Mouse (Mus musculus) gastrocnemius, postnatal 14 days (tissue): ENCODE data around the gene Vmn1r4. TPM values are rescaled to one million over a fixed set of nuclear protein-coding genes. Genes with fewer than 3 reads are reported as not detected.

Source experiments
- DNase-seq: peaks from one replicate; pipeline ENCODE4 v3.0.0; 2021; ENCODE audit warnings: mixed read lengths
- intact Hi-C: fragments of 180-260 bp; cut with DNase I; formaldehyde crosslinking; loops from one replicate; pipeline ENCODE4 v1.15.1; 2025; ENCODE audit warnings: low total_unique reads
- long read RNA-seq, 2 experiments: library from polyadenylated mRNA; stranded (forward); transcript quantifications; one replicate each; pipeline ENCODE4 v2.0.0; 2021
- total RNA-seq, 2 experiments: library from RNA; stranded (reverse); gene quantifications; 2 replicates each; pipeline ENCODE4 v1.2.3; 2021

The Vmn1r4 gene
- total RNA-seq, result under 1 TPM; 0.10 to 0.18 TPM
- long read RNA-seq, experiment 1, partial matches to known transcripts, result 0 of 1 reads
- long read RNA-seq, experiment 1, other reads (novel, unspliced or antisense), result 0 of 1 reads
- long read RNA-seq, experiment 2, result 0 reads

DNA sequence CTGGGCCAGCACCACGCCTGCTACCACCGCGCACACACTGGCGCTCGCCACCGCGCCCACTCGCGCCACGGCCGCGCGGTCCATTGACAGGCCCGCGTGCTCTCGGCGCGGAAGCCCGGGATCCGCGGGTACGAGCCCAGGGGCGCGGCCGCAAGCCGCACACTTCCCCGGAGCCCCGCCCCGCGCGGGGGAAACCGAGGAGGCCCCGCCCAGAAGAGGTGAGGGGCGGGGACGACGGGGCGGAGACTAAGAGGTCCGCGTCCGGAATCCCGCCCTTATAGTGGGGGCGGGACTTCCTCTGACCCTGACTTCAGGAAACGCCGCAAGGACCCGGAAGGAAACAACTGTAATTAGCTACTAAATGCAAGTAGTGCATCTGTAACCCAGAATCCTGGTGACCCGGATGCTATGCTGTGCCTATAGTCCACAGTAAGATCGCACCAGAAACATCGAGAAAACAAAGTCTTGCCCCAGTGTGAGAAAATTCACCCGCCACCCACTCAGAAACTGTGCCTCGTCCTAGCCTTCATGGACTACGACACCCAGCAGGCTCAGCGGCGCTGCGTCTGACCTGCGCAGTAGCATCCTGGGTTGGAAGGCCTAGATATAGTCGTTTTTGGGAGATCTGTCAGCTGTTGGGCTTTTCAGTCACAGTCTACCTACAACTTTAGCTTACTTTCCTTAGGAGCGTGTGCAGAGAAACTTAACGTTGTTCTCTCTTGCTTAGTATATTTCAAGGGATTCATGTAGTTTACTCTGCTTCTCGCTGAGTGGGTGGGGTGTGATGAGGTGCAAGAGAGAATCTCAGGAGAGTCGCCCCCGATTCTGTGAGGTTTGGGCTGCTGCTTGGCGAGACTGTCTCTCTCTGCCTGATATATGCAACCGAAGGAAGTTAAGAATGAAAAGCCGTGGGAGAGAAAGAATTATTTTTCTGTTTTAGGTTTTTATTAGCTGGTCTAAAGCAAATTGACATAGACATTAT is at the start of gene Vmn1r4, which contains the start of gene Nt5c3:
TSS of gene Vmn1r4 (plus strand) at position 290 of the 982 bp plus-strand sequence.
TSS of gene Nt5c3 (minus strand) at position 207 of the 982 bp plus-strand sequence.
- peak; percentile 91 for DNase-seq
- intact Hi-C loops, result no loop called here

DNA sequence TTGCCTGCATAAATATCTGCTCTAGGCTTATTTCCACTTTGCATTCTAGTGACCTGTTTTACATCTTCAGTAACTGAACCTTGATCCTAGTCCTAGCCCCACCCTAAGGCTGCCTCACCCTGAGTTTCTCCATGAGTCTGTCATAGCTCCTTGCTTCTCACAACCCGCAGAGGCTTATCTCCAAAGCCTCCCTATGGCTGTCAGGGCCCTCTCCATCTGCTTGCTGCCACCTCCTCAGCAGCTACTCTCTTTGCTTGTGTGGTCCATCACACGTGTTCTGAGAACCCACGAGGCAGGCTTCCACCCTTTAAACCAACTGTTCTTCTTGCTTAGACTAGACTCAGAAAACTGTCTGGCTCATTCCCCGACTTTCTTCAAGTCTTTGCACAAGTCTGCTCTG is 46.9 kb upstream of the Vmn1r4 start:
- intact Hi-C loops, result no loop called here
- DNase-seq, result no peak

DNA sequence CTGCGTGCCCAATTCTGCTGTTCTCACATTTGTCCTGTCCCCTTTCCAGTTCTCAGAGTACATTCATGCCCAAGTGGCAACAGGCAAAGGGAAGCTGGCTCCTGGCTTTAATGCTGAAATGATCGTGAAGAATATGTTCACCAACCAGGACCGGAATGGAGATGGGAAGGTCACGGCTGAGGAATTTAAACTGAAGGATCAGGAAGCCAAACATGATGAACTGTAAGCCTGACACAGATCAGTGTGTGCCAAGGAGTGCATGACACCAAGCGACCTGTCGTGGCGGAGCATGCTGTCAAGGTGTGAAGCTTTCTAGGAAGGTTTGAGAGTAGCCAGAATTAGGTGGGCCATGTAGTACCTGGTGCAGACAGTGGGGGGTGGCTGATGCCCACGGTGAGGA is 45.8 kb upstream of the Vmn1r4 start:
- no peak for DNase-seq
- intact Hi-C loops, result no loop called here

DNA sequence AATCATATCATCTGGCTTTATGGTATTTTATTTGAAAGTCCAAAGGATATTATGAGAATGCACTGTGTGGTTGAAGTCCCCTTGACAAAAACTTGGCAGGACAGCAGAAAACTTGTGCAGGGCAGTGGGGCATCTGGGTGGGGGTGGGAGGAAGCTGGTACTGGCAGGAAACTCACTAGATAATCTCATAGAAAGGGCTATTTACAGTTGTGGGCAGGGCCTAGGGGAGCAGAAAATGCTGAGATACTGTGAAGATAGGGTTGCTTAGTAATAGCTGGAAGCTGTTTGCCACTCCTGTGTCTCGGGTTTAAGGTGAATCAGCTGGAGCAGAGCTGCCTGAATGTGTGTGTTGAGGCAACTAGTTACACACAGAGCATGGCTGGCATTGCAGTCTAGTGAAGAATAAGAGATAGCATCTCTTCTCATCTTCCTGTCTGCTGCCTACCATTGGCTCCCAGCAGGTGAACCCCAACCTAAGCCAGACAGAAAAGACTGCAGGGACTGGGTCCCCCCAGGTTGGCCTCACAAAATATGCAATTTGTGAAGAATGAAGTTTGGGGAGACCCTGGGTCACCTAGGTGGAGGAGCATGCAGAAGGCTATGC is 44.4 kb upstream of the Vmn1r4 start:
- intact Hi-C loops, result no loop called here
- DNase-seq, result no peak

DNA sequence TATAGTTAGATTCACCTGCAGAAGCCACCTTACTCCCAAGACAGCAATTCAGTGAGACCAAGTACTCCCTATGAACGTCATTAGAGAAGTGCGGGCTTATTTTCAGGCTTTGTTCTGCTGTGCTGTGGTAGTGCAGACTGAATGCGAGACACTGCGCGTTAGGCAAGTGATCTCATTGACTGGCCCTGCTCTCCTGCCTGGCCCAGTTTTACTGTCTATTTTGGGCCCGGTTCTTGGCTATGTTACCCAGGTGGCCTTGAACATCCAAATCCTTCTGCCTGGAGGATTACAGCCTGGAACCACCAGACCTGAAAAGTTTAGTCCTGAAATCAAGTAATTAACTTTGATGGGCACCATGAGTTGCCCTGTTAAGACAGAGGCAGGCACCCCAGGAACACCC is 35.3 kb upstream of the Vmn1r4 start:
- peak; percentile 32 for DNase-seq
- intact Hi-C loops, result no loop called here

DNA sequence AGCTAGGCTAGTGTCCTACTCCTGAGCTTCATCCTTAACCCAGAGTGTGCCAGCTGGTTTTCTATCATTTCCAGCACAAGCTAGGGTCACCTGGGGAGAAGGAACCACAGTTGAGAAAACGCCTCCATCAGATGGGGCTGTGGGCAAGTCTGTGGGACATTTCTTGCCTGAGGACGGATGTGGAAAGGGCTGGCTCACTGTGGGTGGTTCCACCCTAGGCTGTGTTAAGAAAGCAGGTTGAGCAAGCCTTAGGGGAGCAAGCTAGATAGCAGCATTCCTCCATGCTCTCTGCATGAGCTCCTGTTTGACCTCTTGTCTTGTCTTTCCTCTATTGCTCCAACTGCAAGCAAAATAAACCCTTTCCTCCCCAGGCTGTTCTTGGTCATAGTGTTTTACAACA is 33.1 kb upstream of the Vmn1r4 start:
- no peak for DNase-seq
- intact Hi-C loops, result no loop called here

DNA sequence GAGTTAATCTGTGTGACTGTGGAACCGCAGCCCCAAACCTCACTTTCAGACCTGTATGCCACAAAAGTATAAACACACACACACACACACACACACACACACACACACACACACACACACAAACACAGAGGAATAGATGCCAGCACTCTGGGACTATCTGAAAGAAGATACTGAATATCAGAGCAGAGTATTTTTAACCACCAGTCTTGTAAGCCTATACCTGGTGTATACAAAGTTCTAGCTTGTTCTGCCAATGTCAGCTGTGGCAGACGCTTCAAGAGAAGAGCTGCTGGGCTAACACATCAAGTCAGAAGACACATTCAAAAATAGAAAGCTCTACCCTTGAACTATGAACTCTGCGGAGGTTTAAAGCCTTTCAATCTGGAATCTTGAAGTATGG is 24.2 kb upstream of the Vmn1r4 start:
- intact Hi-C loops, result no loop called here
- peak; percentile 16 for DNase-seq

DNA sequence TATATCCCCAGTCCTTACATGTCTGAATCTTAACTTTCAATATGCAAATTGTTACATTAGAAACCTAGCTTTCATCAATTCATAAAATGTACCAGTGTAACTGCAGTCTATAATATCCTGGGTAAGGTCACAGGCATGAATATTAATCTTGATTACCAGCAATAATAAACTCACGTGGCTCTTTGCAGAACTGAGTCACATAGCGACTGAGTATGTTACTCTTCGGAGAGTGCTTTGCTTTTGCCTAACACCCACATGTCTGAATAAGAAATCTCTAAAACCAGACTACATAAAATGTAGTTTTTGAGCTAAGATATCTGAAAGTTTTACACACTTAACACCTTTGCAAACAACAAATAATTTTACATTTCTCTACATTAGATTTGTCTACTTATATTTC is 22.5 kb upstream of the Vmn1r4 start:
- intact Hi-C loops, result loop anchor here (10.0 kb wide), 1 partner anchor 47 kb away; no protein-coding TSS in a partner anchor
- no peak for DNase-seq

DNA sequence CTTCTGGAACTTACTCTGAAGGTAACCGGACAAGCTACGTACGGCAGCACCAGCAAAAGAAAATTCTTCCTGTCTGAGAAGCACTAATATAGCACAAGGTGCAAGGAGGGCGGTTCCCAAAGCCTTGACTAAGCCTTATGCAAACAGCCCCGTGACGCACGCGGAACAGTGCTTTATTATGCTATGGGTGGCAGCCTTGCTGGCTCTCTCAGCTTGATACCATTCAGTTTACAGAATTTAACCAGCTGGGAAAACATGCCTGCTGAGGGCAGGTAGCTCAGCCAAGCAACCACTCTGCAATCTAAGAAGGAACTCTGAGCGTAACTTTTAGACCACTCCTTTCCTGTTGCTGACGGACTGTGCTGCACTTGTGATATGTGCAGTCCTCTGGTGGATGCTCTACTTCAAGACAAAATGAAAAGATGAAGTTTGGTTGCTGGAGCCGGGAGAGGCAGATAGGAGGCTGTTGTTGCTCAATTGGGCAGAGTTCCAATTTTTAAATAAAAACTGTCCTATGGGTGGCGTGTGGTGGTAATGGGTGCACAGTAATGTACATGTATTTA is 21.9 kb upstream of the Vmn1r4 start:
- peak; percentile 17 for DNase-seq
- intact Hi-C loops, result loop anchor here (10.0 kb wide), 1 partner anchor 47 kb away; no protein-coding TSS in a partner anchor

DNA sequence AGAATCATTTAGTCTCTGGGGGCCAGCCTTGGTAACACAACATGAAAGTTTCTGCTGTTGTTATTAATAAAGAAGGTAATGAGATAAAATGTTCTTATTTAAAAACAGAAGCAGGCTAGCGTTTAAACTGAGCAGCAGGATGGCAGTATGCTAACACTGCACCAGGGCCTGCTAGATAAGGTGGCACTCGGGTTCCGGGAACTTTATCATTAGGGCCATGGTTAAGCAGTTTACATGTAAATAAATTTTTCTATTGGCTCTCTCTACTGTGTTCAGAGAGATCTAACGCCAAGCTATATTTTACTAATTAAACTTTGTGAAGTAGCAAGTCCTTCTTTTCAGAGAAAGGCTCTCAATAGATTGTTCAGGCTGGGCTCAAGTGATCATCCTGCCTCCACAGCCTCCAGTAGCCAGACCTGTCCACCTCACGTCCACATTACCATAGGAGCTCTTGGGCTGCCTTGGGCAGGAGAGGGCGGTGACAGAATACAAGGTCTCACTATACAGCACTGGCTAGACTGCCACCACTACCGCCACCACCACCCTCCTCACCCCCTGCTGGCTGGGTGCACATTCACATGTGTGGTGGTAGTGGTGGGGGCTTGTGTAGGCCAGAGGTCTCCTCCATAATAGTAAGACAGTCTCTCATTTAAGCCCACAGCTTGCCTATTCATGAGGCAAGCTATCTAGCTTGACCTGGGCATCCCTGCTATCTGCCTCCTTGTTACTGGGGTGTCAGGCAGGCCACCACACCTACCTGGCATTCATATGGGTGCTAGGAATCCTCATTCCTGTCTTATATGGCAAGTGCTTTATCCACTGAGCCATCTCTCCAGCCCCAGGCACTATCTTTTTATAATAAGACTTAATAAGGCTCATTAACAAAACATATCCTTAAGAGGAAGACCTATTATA is 21.0 kb upstream of the Vmn1r4 start:
- intact Hi-C loops, result loop anchor here (10.0 kb wide), 1 partner anchor 48 kb away; no protein-coding TSS in a partner anchor

DNA sequence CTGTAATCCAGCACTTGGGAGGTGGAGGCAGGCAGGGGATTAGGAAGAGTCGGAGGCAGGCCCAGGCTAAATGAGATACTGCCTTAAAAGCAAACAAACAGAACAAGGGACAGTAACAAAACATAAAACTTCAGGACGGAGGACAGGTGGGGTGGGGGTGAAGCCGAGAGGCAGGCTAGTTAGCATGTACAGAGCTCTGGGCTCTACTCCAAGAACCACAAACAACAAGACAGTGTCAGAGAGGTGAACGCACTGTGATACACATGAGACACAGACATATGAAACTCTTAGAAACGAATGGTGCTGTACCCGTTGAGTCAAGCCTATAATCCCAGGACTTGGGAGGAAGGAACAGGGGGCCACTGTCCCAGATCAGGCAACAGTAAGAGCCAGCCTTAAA is 20.0 kb upstream of the Vmn1r4 start:
- intact Hi-C loops, result loop anchor here (10.0 kb wide), 1 partner anchor 49 kb away; no protein-coding TSS in a partner anchor
- no peak for DNase-seq

More for the DNA sequence above, 21.0 kb upstream of the Vmn1r4 start:
- DNase-seq, result no peak

DNA sequence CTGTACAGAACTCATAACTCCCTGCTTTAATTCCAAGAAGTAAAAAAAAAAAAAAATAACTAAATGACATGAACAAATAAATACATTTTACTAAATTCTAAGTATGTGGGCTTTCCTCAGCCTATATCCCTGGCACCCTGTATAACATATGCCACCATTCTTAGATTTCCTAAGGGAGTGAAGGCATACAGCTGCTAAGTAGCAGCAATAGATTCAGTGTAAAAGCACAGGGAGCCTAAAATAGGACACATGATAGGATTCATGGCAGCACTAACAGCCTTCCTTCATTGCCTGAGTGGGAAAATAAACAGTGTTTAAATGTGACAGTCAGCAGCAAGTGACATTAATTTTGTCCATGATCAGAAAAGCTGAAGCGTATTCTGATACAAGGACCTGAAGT is 19.5 kb upstream of the Vmn1r4 start:
- intact Hi-C loops, result loop anchor here (10.0 kb wide), 1 partner anchor 50 kb away; no protein-coding TSS in a partner anchor
- DNase-seq, result no peak

DNA sequence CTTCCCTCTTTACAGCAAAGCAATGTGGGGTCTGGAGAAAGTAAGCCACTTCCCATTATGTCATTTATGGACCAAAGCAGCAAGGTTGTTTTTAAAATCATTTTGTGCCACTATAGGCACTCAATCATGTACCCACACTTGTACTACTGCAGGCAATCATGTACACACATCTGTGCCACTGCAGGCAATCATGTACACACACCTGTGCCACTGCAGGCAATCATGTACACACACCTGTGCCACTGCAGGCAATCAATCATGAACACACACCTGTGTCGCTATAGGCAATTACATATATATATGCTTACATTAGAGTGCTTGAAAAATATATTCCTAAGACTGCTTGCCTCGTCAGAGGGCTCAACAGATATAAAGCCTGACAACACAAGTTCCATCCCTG is 18.8 kb upstream of the Vmn1r4 start:
- intact Hi-C loops, result loop anchor here (5.0 to 10.0 kb wide), 2 partner anchors 50 to 98 kb away; no protein-coding TSS in a partner anchor
- DNase-seq, result no peak

DNA sequence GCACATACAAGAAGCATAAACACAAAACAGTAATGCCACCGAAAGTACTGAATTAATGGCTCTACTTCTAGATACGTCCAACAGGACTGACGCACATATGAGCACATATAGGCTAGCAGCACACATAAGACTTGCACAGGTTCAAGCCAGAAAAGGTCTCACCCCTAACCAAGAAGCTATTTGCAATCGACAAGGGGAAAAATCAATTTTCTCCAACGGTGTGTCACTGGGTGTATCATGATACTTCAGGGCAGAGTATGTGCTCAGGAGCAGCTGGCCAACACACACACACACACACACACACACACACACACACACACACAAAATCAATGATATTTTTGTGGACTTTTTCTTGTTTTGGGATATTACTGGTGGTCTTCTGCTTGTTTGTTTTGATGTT is 18.3 kb upstream of the Vmn1r4 start:
- intact Hi-C loops, result loop anchor here (5.0 to 10.0 kb wide), 2 partner anchors 51 to 98 kb away; no protein-coding TSS in a partner anchor

DNA sequence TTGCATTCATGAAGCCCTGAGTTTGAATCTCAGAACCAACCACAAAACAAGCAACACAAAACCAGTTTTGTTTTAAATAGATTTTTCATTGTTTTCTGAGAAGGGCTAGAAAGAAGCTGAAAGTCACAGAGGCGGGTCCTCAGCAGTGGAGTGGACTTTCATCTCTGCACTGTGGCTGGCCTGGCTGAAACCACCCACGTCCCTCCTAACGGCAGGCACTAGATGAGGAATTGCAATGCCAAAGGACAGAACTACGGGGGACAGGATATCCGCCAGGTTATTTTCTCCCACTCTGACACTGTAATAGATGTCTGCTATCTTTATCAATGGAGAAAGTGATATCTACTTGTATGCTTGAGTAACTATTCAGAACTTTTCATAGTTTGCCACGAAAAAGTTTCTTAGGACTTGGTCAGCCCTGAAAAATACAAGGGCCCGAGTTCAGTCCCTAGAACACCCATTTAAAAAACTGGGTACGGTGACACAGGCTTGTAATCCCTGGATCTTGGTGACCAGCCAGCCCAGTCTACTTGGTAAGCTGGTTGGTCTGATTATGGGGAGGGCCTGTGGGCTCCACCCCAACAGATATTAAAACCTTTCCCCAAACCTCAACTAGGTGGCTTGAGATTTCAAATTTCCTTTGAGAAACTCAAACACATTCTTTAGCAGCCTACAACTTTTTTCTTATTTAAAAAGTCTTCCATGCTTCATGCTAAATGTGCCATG is 17.5 kb upstream of the Vmn1r4 start:
- intact Hi-C loops, result loop anchor here (5.0 to 10.0 kb wide), 2 partner anchors 51 to 99 kb away; no protein-coding TSS in a partner anchor
- DNase-seq, result no peak

More for the DNA sequence above, 18.3 kb upstream of the Vmn1r4 start:
- DNase-seq, result no peak

DNA sequence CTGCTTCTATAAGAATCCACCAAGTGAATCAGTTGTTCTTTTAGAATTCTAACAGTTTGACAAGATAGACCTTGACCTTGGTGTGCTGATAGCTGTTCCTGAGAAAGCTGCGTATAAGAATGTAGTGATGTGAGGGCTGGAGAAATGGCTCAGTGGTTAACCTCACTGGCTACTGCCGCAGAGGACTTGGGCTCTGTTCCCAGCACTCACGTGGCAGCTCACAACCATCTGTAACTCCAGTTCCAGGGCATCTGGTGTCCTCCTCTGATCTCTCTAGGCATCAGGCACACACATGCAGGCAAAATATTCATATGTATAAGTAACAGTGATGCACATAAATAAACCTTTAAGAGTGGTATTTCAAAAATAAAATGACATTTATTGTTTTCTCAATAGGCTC is 15.8 kb upstream of the Vmn1r4 start:
- intact Hi-C loops, result loop anchor here (5.0 to 10.0 kb wide), 2 partner anchors 53 to 101 kb away; no protein-coding TSS in a partner anchor
- DNase-seq, result no peak

DNA sequence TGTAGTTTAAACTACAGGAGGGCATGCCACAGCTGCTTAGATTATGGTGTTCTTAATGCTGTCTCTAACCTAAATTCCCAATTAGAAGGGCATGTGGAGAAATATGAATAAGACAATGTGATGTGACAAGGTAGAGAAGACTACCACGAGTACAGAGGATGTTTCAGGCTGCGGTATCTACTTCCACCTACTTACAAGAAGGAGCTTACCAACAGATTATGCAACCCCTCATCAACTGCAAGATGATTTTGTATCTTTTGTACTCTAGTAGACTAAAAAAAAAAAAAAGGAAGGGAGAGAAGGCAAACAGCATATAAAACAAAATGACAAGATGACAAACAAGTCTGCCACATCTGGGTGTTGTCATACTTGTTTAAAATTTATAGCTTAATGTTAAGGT is 15.4 kb upstream of the Vmn1r4 start:
- DNase-seq, result no peak
- intact Hi-C loops, result loop anchor here (5.0 to 10.0 kb wide), 2 partner anchors 54 to 101 kb away; no protein-coding TSS in a partner anchor

DNA sequence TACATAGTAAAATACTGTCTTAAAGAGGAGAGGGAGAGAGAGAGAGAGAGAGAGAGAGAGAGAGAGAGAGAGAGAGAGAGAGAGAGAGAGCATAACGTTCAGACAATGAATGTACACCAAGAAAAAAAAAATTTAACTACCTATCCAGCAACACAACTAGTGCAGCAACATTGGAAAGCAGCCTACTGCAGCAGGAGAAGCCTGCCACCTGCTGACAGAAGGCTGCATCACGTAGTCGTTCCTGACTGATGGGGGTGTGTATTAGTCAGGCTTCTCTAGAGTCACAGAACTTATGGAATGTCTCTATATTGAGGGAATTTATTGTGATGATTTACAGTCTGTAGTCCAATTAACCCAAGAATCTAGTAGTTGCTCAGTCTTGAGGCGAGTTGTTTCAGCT is 14.9 kb upstream of the Vmn1r4 start:
- intact Hi-C loops, result loop anchor here (5.0 to 10.0 kb wide), 2 partner anchors 54 to 102 kb away; no protein-coding TSS in a partner anchor
- peak; percentile 57 for DNase-seq
